Mouse (Mus musculus): ENCODE data around the gene Cgas. TPM values are rescaled to one million over a fixed set of nuclear protein-coding genes. Genes with fewer than 3 reads are reported as not detected.
A peak's percentile ranks its signal among the peaks of the same experiment; 100 is the strongest.

The Cgas gene
- total and polyA plus RNA-seq, 2 experiments from 2014 or later, result 0.55 to 0.56 TPM

DNA sequence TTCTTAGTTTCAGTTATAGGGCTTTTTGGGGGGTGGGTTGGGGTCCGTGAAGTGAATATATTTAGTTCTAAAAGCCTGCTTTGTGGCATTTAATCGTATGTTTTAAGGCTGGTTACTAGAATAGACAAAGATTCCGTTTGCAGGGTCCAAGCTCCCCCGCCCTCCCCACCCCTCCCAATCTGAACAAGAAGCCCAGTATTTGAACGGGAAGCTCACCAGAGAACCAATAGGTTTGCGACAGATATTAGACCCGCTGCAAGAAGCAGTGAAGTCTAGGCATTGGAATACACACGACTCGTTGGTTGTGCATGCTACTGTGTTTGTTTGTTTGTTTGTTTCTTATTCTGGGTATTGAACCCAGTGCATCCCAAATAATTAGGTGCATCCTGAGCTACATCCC lies 46.5 kb downstream of the Cgas start:
- H3K27me3 ChIP-seq (ENCODE audit: insufficient read depth, low read length), result peaks cover 39% of the 10 kb centered on the region
- no peaks in the 10 kb centered on the region for H3K4me1 ChIP-seq (ENCODE audit: insufficient read depth, low read length)
- no peaks in the 10 kb centered on the region for H3K36me3 ChIP-seq (ENCODE audit: insufficient read depth, low read length)
- ATAC-seq (ENCODE audit: low FRiP score), result no peak
- no peak overlapping the region for H3K27ac ChIP-seq (ENCODE audit: low read depth, low read length)
- TF ChIP-seq CTCF (IDR thresholded peaks at IDR 0.05), result no peak
- no peak overlapping the region for H3K4me3 ChIP-seq (ENCODE audit: low read depth, low read length)
- peak overlapping the region; percentile 53; the same call in 1 of the 2 replicates for H3K4me2 ChIP-seq (ENCODE audit: low read depth, low read length, poor library complexity, severe bottlenecking)
- H3K9ac ChIP-seq (replicated peaks; ENCODE audit: low read length, poor library complexity, severe bottlenecking), result no peak overlapping the region
- H3K9me3 ChIP-seq (ENCODE audit: low read length), result no peaks in the 10 kb centered on the region
- DNase-seq (ENCODE audit: low spot score), result no peak
- WGBS, result 64% methylated on average over 9 of the region's 9 CpGs

DNA sequence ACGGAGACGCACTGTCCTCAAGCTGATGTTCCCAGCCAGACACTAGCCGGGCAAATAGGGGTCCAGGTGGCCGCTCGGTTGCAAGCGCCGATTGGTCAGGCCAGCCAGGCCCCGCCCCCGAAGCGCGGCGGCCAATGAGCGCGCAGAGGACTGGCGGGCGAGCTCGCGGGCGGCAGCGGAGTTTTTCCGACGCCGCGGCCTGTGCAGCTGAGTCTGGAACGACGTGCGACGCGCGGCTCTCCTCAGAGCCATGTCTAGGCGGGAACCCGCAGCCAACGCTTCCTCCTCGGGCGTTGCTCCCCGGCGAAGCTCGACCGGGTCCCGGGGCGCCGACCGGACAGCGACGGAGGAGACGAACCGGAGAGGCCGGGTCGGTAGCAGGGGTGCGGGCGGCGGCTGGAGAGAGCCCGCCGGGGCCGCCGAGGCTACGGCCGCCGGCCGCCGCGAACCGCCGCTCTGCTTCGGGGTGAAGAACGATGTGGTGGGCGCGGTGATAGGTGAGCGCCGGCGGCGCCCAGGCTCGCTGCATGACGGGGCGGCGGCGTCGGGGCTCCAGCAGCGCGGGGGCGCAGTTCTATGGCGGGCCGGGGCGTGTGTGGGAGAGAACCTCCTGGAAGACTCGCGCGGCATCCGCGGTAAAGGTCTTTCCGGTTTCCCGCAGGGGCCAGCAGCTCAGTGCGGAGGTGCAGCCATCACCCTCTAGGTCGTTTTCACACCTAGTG lies 47.2 kb downstream of the Cgas start, which contains the start of gene Ddx43:
Gene Ddx43 (plus strand): TSS at position 148 of the 722 bp plus-strand sequence.
- Histone ChIP-seq H3K4me1 (ENCODE audit: insufficient read depth, low read length) (no peaks in the 10 kb centered on the region), H3K4me3 (ENCODE audit: low read depth, low read length) (peak within 1 kb of the TSS; percentile 48), H3K36me3 (ENCODE audit: insufficient read depth, low read length) (no peaks in the 10 kb centered on the region), H3K27me3 (ENCODE audit: insufficient read depth, low read length) (peaks cover 42% of the 10 kb centered on the region), H3K9ac (replicated peaks; ENCODE audit: low read length, poor library complexity, severe bottlenecking) (peak within 1 kb of the TSS; percentile 33; the same call in 1 of the 2 replicates), H3K9me3 (ENCODE audit: low read length) (no peaks in the 10 kb centered on the region), H3K27ac (ENCODE audit: low read depth, low read length) (no peak within 1 kb of the TSS), H3K4me2 (ENCODE audit: low read depth, low read length, poor library complexity, severe bottlenecking) (peak within 1 kb of the TSS; percentile 53)
- 5% methylated on average over 68 of the region's 93 CpGs for WGBS
- ATAC-seq (ENCODE audit: low FRiP score), result peak; percentile 90
- peak; percentile 80 for DNase-seq (ENCODE audit: low spot score)
- TF ChIP-seq CTCF (IDR thresholded peaks at IDR 0.05), result no peak

DNA sequence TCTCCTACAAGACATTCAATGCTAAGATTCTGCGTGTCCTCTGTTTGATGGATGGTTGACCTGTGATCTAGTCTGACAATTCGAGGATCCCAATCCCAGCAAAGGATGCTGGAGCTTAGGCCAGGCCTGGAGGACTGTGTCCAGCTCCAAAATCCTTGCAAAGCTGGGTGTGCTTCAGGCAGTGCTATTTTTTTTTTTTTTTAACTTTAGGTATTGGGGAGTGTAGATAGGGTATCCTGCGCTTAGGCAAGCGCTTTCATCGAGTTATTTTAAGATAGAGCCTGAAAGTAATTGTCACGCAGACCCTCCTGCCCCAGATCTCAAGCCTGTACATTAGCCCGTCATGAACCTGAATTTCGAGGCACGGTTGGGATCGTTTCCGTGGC lies 47.8 kb downstream of the Cgas start:
- Histone ChIP-seq H3K4me2 (ENCODE audit: low read depth, low read length, poor library complexity, severe bottlenecking) (peak overlapping the region; percentile 53), H3K36me3 (ENCODE audit: insufficient read depth, low read length) (no peaks in the 10 kb centered on the region), H3K9me3 (ENCODE audit: low read length) (no peaks in the 10 kb centered on the region), H3K27me3 (ENCODE audit: insufficient read depth, low read length) (peaks cover 42% of the 10 kb centered on the region), H3K4me3 (ENCODE audit: low read depth, low read length) (peak overlapping the region; percentile 48), H3K4me1 (ENCODE audit: insufficient read depth, low read length) (no peaks in the 10 kb centered on the region), H3K9ac (replicated peaks; ENCODE audit: low read length, poor library complexity, severe bottlenecking) (no peak overlapping the region), H3K27ac (ENCODE audit: low read depth, low read length) (no peak overlapping the region)
- TF ChIP-seq CTCF (IDR thresholded peaks at IDR 0.05), result no peak
- WGBS, result 32% methylated on average over 11 of the region's 11 CpGs
- no peak for ATAC-seq (ENCODE audit: low FRiP score)
- DNase-seq (ENCODE audit: low spot score), result no peak

DNA sequence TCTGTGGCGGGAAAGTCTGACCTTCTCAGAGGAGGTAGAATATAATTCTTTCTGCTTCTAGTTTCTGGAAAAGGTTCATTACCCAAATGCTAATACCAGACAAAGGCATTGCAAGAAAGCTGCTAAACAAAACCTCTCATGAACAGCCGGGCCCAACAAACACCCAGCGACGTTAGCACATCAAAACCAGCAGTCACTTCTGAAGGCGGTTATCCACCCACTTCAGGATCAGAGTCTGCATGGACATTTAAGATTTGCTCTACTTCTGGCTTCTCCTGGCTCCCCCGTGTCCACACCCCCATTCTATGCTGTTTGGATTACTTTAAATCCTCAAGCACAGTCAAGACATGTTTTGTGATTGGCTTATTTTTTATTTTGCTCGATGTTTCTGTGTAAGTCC lies 48.4 kb downstream of the Cgas start:
- ATAC-seq (ENCODE audit: low FRiP score) (no peak), DNase-seq (ENCODE audit: low spot score) (no peak)
- Histone ChIP-seq H3K36me3 (ENCODE audit: insufficient read depth, low read length) (no peaks in the 10 kb centered on the region), H3K27me3 (ENCODE audit: insufficient read depth, low read length) (peaks cover 42% of the 10 kb centered on the region), H3K27ac (ENCODE audit: low read depth, low read length) (no peak overlapping the region), H3K4me2 (ENCODE audit: low read depth, low read length, poor library complexity, severe bottlenecking) (no peak overlapping the region), H3K4me1 (ENCODE audit: insufficient read depth, low read length) (no peaks in the 10 kb centered on the region), H3K4me3 (ENCODE audit: low read depth, low read length) (no peak overlapping the region), H3K9me3 (ENCODE audit: low read length) (no peaks in the 10 kb centered on the region), H3K9ac (replicated peaks; ENCODE audit: low read length, poor library complexity, severe bottlenecking) (no peak overlapping the region)
- 69% methylated on average over 7 of the region's 7 CpGs for WGBS
- TF ChIP-seq CTCF (IDR thresholded peaks at IDR 0.05), result no peak

DNA sequence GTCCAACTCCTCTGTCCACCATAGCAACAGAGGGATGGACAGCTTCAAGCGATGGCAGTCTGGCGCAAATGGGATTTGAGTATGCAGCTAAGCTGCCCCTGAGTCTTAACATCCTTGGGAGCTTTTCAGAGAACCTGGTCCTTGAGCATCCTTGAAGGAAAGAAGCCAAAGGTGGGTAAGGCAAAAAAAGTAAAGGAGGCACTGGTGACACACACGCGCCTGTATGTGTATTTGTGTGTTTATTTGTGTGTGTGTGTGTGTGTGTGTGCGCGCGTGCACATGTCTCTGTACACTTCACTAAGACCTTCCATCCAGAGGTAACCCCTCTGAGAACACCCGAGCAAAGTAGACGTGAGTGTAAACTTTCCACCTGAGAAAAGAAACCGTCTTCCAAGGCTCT lies 49.3 kb downstream of the Cgas start:
- H3K4me2 ChIP-seq (ENCODE audit: low read depth, low read length, poor library complexity, severe bottlenecking), result no peak overlapping the region
- H3K9me3 ChIP-seq (ENCODE audit: low read length), result no peaks in the 10 kb centered on the region
- TF ChIP-seq CTCF (IDR thresholded peaks at IDR 0.05), result no peak
- peaks cover 42% of the 10 kb centered on the region for H3K27me3 ChIP-seq (ENCODE audit: insufficient read depth, low read length)
- H3K4me3 ChIP-seq (ENCODE audit: low read depth, low read length), result no peak overlapping the region
- no peaks in the 10 kb centered on the region for H3K4me1 ChIP-seq (ENCODE audit: insufficient read depth, low read length)
- no peaks in the 10 kb centered on the region for H3K36me3 ChIP-seq (ENCODE audit: insufficient read depth, low read length)
- no peak for ATAC-seq (ENCODE audit: low FRiP score)
- 91% methylated on average over 10 of the region's 10 CpGs for WGBS
- H3K9ac ChIP-seq (replicated peaks; ENCODE audit: low read length, poor library complexity, severe bottlenecking), result no peak overlapping the region
- DNase-seq (ENCODE audit: low spot score), result no peak
- no peak overlapping the region for H3K27ac ChIP-seq (ENCODE audit: low read depth, low read length)

DNA sequence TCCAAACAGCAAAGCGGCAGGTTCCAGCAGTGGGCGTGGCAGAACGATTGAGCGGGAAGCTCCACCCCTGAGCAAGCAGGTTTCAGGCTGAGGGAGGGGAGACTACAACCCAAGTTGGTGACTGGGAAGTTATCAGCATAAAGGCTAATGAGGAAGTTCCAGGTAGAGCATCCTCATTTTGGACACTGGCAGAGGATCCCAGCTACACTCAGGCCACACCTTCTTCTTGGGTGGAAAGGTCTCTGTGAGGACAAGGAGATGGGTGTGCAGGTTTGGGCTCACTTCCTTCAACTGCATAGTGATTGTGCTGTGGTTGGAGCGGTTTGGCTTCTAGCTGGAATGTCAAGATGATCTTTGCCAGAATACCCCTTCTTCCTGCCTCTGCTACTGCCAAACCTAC lies 53.1 kb downstream of the Cgas start:
- DNase-seq (ENCODE audit: low spot score), result no peak
- no peaks in the 10 kb centered on the region for H3K36me3 ChIP-seq (ENCODE audit: insufficient read depth, low read length)
- no peaks in the 10 kb centered on the region for H3K4me1 ChIP-seq (ENCODE audit: insufficient read depth, low read length)
- ATAC-seq (ENCODE audit: low FRiP score), result no peak
- H3K4me2 ChIP-seq (ENCODE audit: low read depth, low read length, poor library complexity, severe bottlenecking), result no peak overlapping the region
- no peak for TF ChIP-seq CTCF (IDR thresholded peaks at IDR 0.05)
- H3K9ac ChIP-seq (replicated peaks; ENCODE audit: low read length, poor library complexity, severe bottlenecking), result no peak overlapping the region
- no peak overlapping the region for H3K4me3 ChIP-seq (ENCODE audit: low read depth, low read length)
- no peak overlapping the region for H3K27ac ChIP-seq (ENCODE audit: low read depth, low read length)
- 60% methylated on average over 5 of the region's 5 CpGs for WGBS
- peaks cover 21% of the 10 kb centered on the region for H3K27me3 ChIP-seq (ENCODE audit: insufficient read depth, low read length)
- H3K9me3 ChIP-seq (ENCODE audit: low read length), result no peaks in the 10 kb centered on the region

All from midbrain, postnatal 0 days (tissue).